Mouse (Mus musculus) thymus, adult 2 months (tissue): Measurements from ENCODE around the gene Ddr2.

Experiments
- CTCF ChIP-seq: fragments of 200-500 bp; IDR thresholded peaks from 2 replicates; pipeline ENCODE4 v1.5.1; 2012; ENCODE audit warnings: mild to moderate bottlenecking, control low read depth, low read length, moderate library complexity, borderline replicate concordance; ENCODE audit not compliant: control insufficient read depth, poor library complexity, insufficient read depth; ENCODE audit errors: extremely low read depth
- POLR2A ChIP-seq: fragments of 200-500 bp; IDR thresholded peaks from 2 replicates; pipeline ENCODE4 v1.6.1; 2012; ENCODE audit warnings: mild to moderate bottlenecking, low read length, control low read depth, moderate library complexity; ENCODE audit not compliant: control insufficient read depth, poor library complexity, insufficient read depth; ENCODE audit errors: extremely low read depth

DNA sequence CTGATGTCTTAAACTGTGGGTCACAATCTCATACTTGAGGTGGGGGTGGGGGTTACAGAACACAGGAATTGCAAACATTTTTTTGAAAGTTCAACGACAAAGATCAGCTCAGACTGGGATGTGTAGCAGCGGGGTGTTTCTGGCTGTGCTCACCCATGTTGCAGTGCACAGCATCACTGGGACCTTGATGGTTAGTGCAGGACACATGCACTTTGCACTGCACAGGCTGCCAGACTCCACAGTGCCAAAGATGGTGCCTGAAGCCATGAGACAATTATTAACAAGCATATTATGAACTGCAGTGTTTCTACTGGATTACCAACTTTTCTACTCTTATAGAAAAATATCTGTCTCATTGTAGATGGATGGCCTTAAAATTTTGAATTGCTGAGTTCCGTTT is 78.9 kb downstream of the Ddr2 start:
- TF ChIP-seq POLR2A (no peak), CTCF (no peak)
